Mouse (Mus musculus): Measurements from ENCODE around the gene Cyp2d11. TPM values are rescaled to one million over a fixed set of nuclear protein-coding genes. Genes with fewer than 3 reads are reported as not detected.

Cyp2d11 gene
- polyA plus RNA-seq, 1 experiment from 2014 or later = not detected

GRCm38 (mm10) chr15:82345820-82346470, 47.9 kb downstream of the Cyp2d11 start:
- H3K27ac ChIP-seq (ENCODE audit: low read depth, low read length) = peak overlapping the region; percentile 70
- H3K4me2 ChIP-seq (ENCODE audit: low read depth, low read length, severe bottlenecking) = peak overlapping the region; percentile 86
- WGBS = under 1% methylated on average over 51 of the region's 51 CpGs
- peaks cover 7% of the 10 kb centered on the region; the same call in 1 of the 2 replicates for H3K36me3 ChIP-seq (ENCODE audit: control insufficient read depth, insufficient read depth, low read length)
- no peaks in the 10 kb centered on the region for H3K9me3 ChIP-seq (ENCODE audit: control insufficient read depth, low read length)
- H3K4me3 ChIP-seq (ENCODE audit: low read depth, low read length) = peak overlapping the region; percentile 63
- ATAC-seq (replicated peaks; ENCODE audit: low FRiP score) (peak; percentile 98), DNase-seq (ENCODE audit: low spot score) (peak; percentile 98)
- peaks cover 11% of the 10 kb centered on the region for H3K4me1 ChIP-seq (replicated peaks; ENCODE audit: control insufficient read depth, insufficient read depth, low read length)
- 0 out of 2 replicates have a peak, but pooled peaks cover 1% of the 10 kb centered on the region for H3K27me3 ChIP-seq (ENCODE audit: control insufficient read depth, insufficient read depth, low read length)
- peak overlapping the region; percentile 77 for H3K9ac ChIP-seq (ENCODE audit: low read length)

GRCm38 (mm10) chr15:82344971-82345370, 48.9 kb downstream of the Cyp2d11 start:
- 92% methylated on average over 6 of the region's 6 CpGs for WGBS
- DNase-seq (ENCODE audit: low spot score) (no peak), ATAC-seq (replicated peaks; ENCODE audit: low FRiP score) (no peak)

GRCm38 (mm10) chr15:82343368-82344287, 50.2 kb downstream of the Cyp2d11 start:
- WGBS = 90% methylated on average over 27 of the region's 27 CpGs
- Histone ChIP-seq H3K27ac (ENCODE audit: low read depth, low read length) (no peak overlapping the region), H3K4me1 (replicated peaks; ENCODE audit: control insufficient read depth, insufficient read depth, low read length) (peaks cover 11% of the 10 kb centered on the region), H3K36me3 (ENCODE audit: control insufficient read depth, insufficient read depth, low read length) (no peaks in the 10 kb centered on the region; the same call in 1 of the 2 replicates), H3K9me3 (ENCODE audit: control insufficient read depth, low read length) (no peaks in the 10 kb centered on the region), H3K27me3 (ENCODE audit: control insufficient read depth, insufficient read depth, low read length) (peaks cover 9% of the 10 kb centered on the region; the same call in 1 of the 2 replicates), H3K4me2 (ENCODE audit: low read depth, low read length, severe bottlenecking) (no peak overlapping the region), H3K9ac (ENCODE audit: low read length) (no peak overlapping the region), H3K4me3 (ENCODE audit: low read depth, low read length) (no peak overlapping the region)
- DNase-seq (ENCODE audit: low spot score) = no peak
- no peak for ATAC-seq (replicated peaks; ENCODE audit: low FRiP score)

More at GRCm38 (mm10) chr15:82344971-82345370, 48.9 kb downstream of the Cyp2d11 start:
- H3K27ac ChIP-seq (ENCODE audit: low read depth, low read length) = no peak overlapping the region
- peaks cover 7% of the 10 kb centered on the region; the same call in 1 of the 2 replicates for H3K36me3 ChIP-seq (ENCODE audit: control insufficient read depth, insufficient read depth, low read length)
- H3K9me3 ChIP-seq (ENCODE audit: control insufficient read depth, low read length) = no peaks in the 10 kb centered on the region
- no peak overlapping the region for H3K9ac ChIP-seq (ENCODE audit: low read length)
- H3K4me2 ChIP-seq (ENCODE audit: low read depth, low read length, severe bottlenecking) = no peak overlapping the region
- H3K4me3 ChIP-seq (ENCODE audit: low read depth, low read length) = no peak overlapping the region
- peaks cover 11% of the 10 kb centered on the region for H3K4me1 ChIP-seq (replicated peaks; ENCODE audit: control insufficient read depth, insufficient read depth, low read length)
- peaks cover 8% of the 10 kb centered on the region; the same call in 1 of the 2 replicates for H3K27me3 ChIP-seq (ENCODE audit: control insufficient read depth, insufficient read depth, low read length)

GRCm38 (mm10) chr15:82342543-82342935, 51.3 kb downstream of the Cyp2d11 start:
- DNase-seq (ENCODE audit: low spot score) = no peak
- H3K27ac ChIP-seq (ENCODE audit: low read depth, low read length) = no peak overlapping the region
- peaks cover 9% of the 10 kb centered on the region; the same call in 1 of the 2 replicates for H3K27me3 ChIP-seq (ENCODE audit: control insufficient read depth, insufficient read depth, low read length)
- H3K4me2 ChIP-seq (ENCODE audit: low read depth, low read length, severe bottlenecking) = no peak overlapping the region
- no peak for ATAC-seq (replicated peaks; ENCODE audit: low FRiP score)
- H3K9ac ChIP-seq (ENCODE audit: low read length) = no peak overlapping the region
- H3K4me3 ChIP-seq (ENCODE audit: low read depth, low read length) = no peak overlapping the region
- no peaks in the 10 kb centered on the region for H3K36me3 ChIP-seq (ENCODE audit: control insufficient read depth, insufficient read depth, low read length)
- WGBS = 80% methylated on average over 5 of the region's 5 CpGs
- H3K4me1 ChIP-seq (replicated peaks; ENCODE audit: control insufficient read depth, insufficient read depth, low read length) = peaks cover 17% of the 10 kb centered on the region
- no peaks in the 10 kb centered on the region for H3K9me3 ChIP-seq (ENCODE audit: control insufficient read depth, low read length)

GRCm38 (mm10) chr15:82341675-82342542, 51.9 kb downstream of the Cyp2d11 start:
- Histone ChIP-seq H3K27me3 (ENCODE audit: control insufficient read depth, insufficient read depth, low read length) (peaks cover 9% of the 10 kb centered on the region; the same call in 1 of the 2 replicates), H3K4me2 (ENCODE audit: low read depth, low read length, severe bottlenecking) (no peak overlapping the region; the same call in 1 of the 2 replicates), H3K9ac (ENCODE audit: low read length) (no peak overlapping the region; the same call in 1 of the 2 replicates), H3K9me3 (ENCODE audit: control insufficient read depth, low read length) (no peaks in the 10 kb centered on the region), H3K36me3 (ENCODE audit: control insufficient read depth, insufficient read depth, low read length) (no peaks in the 10 kb centered on the region), H3K4me3 (ENCODE audit: low read depth, low read length) (no peak overlapping the region), H3K27ac (ENCODE audit: low read depth, low read length) (no peak overlapping the region), H3K4me1 (replicated peaks; ENCODE audit: control insufficient read depth, insufficient read depth, low read length) (peaks cover 13% of the 10 kb centered on the region)
- 67% methylated on average over 15 of the region's 15 CpGs for WGBS
- DNase-seq (ENCODE audit: low spot score) (no peak), ATAC-seq (replicated peaks; ENCODE audit: low FRiP score) (no peak)

DNA sequence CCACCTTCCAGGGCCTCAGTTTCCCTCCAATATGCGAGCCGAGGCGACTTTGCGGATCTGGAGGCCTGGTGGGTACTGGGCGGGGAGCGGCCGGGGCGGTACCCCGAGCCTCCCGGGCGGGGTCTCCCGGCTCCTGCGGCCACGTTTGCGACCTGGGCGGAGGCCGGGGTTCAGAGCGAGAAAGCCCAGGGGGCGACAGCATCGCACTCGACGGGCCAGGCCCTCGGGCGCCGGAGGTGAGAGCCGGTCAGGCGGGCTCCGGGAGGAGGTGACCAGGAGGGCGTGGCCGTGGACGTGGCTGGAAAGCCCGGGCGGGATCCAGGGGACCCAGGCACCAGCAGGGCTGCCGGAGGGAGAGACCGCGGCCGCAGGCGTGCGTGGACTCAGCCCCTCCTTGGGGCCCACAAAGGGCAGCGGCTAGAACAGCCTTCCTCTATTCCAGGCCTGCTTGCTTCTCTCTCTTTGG, 52.8 kb downstream of the Cyp2d11 start:
- H3K4me1 ChIP-seq (replicated peaks; ENCODE audit: control insufficient read depth, insufficient read depth, low read length) = peaks cover 11% of the 10 kb centered on the region; the same call in 1 of the 2 replicates
- no peak for ATAC-seq (replicated peaks; ENCODE audit: low FRiP score)
- no peaks in the 10 kb centered on the region for H3K36me3 ChIP-seq (ENCODE audit: control insufficient read depth, insufficient read depth, low read length)
- peak overlapping the region; percentile 60 for H3K9ac ChIP-seq (ENCODE audit: low read length)
- peak overlapping the region; percentile 32; the same call in 1 of the 2 replicates for H3K27ac ChIP-seq (ENCODE audit: low read depth, low read length)
- peaks cover 9% of the 10 kb centered on the region; the same call in 1 of the 2 replicates for H3K27me3 ChIP-seq (ENCODE audit: control insufficient read depth, insufficient read depth, low read length)
- H3K9me3 ChIP-seq (ENCODE audit: control insufficient read depth, low read length) = no peaks in the 10 kb centered on the region
- H3K4me2 ChIP-seq (ENCODE audit: low read depth, low read length, severe bottlenecking) = peak overlapping the region; percentile 47
- 3% methylated on average over 40 of the region's 40 CpGs for WGBS
- peak overlapping the region; percentile 30 for H3K4me3 ChIP-seq (ENCODE audit: low read depth, low read length)
- peak; percentile 77 for DNase-seq (ENCODE audit: low spot score)

DNA sequence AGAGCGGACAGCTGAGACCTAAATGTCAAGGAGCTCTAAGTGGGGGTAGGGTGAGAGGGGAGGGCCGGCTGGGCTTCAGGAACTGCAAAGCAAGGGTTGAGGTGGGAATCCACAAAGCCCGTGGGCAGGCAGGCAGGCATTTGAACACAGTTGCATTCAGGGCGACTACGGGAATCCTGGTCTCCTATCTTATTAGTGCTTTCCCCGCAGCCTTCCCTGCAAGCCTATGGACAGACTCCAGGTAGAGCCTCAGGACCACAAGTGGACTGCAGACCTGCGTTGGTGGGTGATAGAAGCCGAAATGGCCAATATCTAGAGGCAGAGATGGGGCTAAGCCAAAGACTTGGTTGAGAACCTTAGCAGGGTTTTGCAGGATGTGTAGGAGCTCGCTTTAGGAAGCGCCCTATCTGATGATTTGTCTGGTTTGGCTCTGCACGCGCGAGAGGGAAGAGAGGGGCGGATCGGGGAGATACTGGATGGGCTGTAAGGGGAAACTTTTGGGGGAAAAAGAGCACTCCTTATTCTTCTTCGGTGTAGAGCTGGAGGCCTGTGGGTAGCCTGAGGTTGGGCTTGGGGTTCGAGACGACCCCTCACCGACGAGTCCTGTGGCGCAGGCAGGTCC, 53.3 kb downstream of the Cyp2d11 start:
- 39% methylated on average over 21 of the region's 21 CpGs for WGBS
- Histone ChIP-seq H3K36me3 (ENCODE audit: control insufficient read depth, insufficient read depth, low read length) (no peaks in the 10 kb centered on the region), H3K27ac (ENCODE audit: low read depth, low read length) (no peak overlapping the region), H3K27me3 (ENCODE audit: control insufficient read depth, insufficient read depth, low read length) (peaks cover 9% of the 10 kb centered on the region; the same call in 1 of the 2 replicates), H3K4me2 (ENCODE audit: low read depth, low read length, severe bottlenecking) (peak overlapping the region; percentile 47), H3K9me3 (ENCODE audit: control insufficient read depth, low read length) (no peaks in the 10 kb centered on the region), H3K9ac (ENCODE audit: low read length) (peak overlapping the region; percentile 60), H3K4me1 (replicated peaks; ENCODE audit: control insufficient read depth, insufficient read depth, low read length) (peaks cover 11% of the 10 kb centered on the region; the same call in 1 of the 2 replicates), H3K4me3 (ENCODE audit: low read depth, low read length) (peak overlapping the region; percentile 30)
- DNase-seq (ENCODE audit: low spot score) (no peak), ATAC-seq (replicated peaks; ENCODE audit: low FRiP score) (no peak)
